Mouse (Mus musculus): Measurements from ENCODE around the gene Gm35549.
A peak's percentile ranks its signal among the peaks of the same experiment; 100 is the strongest.

The Gm35549 gene

DNA sequence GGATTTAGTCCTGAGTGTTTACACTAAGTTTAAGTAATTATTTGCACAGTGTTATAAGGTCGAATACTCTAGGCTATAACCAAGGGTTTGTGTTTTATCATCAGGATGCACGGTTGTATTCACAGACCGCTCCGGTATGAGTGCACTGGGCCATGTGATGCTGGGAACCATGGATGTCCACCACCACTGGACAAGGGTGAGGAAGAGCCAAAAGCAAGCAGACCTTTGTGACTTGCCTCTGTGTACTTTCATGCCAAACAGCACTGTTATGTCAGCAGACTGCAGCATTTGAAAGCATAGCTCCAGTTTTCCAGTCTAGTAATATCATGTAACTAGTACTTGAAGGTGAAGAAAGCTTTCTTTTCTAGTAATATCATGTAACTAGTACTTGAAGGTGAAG, 17.1 kb downstream of the Gm35549 start:
- no peak for DNase-seq (ENCODE audit: low spot score)

DNA sequence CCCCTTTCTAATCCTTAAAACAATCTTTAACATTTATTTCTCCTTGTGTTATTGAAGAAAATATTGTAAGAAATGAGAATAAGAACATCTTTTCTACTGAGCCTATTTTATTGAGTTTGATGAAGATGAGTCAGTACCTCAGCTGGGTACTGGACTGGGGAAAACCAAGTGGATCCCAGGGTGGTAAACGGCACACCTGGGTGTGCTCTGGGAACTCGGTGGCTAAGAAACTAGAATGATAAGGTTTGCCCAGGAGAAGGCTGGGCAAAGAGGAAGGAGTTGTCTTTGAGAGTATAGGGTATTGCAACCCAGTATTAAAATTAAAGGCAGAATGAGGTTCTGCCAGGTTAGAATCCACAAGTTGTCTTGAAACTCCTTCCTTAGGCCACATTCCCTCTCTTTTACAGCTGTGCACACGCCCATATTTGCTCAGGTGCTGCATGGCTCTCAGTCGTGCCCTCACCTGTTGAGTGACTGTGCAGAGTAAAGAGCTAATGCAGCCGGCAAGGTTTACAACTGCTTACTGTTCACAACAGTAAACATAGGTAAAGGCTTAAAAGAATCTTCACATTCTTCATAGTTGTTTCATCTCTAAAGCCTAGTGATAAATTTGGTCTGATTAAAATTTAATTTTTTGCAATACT, 20.3 kb downstream of the Gm35549 start:
- DNase-seq (ENCODE audit: low spot score) = no peak

DNA sequence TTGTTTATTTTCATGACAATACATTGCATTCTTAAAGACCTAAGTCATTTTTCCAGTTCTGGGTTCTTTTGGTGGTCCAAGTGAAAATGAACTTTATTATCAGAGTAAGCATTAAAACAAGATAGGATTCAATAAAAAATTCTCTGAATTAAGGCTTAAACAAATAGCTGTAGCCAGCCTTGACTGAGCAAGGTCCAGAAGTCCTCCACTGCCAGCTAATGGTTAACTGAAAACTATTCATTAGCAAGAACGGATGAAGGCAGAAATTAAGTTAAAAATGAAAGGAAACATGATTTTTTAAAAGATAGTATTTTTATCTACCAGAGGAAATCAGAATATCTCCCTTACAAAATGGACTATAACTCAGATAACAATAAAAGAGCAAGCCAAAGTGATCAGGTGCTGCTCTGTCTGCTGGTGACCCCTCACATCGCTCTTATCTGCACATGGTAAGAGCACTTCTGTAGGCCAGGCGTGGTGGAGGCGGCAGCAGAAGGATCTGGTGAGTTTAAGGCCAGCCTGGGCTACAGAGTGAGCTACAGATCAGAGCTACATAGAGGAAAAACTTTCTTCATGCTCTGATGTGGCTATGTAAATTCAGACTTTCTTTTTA, 28.5 kb downstream of the Gm35549 start:
- no peak for DNase-seq (ENCODE audit: low spot score)

DNA sequence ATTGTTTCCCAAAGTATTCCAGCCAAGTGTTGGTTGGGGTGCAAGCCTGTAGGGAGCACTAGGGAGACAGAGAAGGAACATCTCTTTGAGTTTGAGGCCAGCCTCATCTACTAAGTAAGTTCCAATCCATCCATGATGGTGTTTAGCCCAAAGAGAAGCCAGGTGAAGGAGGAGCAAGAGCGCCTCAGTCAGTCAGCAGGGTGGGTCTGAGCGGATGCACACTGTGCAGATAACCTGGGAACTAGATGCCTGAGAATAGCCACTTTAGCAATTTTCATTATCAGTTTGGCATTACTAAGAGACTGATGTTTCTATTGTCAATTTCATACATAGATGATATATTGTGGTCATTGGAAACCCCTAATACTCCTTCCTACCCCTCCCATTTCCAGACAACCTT, 29.1 kb downstream of the Gm35549 start:
- DNase-seq (ENCODE audit: low spot score) = no peak

DNA sequence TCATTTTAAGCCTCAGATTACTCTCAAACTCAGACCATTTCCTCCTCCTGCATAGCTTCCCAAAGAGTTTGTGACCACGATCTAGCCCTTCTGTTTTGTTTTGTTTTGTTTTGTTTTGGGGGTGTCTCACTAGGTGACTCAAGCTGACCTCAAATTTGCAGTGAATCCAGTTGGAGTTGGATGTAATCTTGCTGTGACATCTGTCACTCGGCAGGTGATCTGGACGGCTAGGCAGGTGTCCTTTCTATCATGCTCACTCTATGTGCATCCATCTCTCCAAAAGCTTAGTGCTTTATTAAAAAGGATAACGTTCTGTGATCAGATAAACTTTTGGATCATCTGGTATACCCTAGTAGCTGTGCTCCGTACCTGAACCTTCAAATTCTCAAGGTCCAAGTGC, 31.4 kb downstream of the Gm35549 start:
- no peak for DNase-seq (ENCODE audit: low spot score)

DNA sequence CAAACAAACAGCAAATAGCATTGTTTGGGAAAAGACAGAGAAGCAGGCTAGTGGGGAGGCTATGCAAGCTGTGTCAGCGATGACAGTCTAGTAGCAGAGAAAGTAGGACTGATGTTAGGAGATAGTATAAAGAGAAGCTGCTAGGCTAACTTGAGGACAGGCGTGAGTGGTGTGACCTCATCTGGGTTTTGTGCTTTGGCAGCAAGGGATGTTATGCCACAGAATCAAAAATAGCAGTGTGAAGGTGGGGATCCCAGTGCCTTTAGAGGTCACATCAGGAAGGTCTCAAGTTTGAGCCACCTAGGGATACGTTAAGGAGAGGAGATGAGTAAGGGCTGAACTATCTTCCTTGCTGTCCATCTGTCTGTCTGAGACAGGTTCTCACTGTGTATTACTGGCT, 33.6 kb downstream of the Gm35549 start:
- DNase-seq (ENCODE audit: low spot score) = no peak

DNA sequence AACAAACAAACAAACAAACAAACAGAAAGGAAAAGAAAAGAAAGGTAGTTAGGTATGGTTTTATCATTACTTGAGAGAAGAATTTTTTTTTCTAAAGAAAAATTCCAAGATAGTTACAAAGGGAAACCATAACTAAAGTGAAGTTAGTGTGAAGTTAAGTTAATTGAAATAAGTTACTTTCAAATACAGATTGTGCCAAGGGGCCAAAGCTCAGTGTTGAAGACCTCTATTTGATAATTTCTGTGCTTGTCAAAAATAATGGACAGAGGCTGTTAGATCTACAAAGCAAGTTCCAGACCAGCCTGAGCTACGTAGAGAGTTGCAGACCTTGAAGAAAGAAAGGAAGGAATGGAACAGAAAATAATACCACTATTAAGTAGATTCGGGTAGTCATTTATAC, 36.6 kb downstream of the Gm35549 start:
- no peak for DNase-seq (ENCODE audit: low spot score)

DNA sequence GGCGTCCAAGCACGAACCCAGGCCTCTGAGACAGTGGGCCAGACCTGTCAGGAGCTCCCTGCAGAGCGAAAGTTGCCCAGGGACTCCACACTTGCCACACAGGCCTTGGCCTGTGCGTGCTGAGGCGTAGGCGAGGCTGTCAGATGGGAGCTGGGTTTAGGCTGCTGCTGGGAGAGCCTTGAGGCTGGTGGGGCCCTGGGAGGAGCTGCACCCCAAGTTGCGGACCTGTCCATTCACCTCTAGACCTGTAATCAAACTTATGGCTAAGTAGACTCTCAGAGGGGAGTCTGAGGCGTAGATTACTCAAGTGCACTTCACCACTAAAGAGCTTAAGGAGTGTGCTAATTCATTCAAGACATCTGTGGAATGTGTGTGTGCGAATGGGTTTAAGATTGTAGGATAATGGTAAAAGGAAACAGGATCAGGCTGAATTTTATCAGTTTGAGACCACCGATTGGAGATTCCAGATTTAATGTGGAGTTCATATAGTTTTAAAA, 37.9 kb downstream of the Gm35549 start:
- DNase-seq (ENCODE audit: low spot score) = no peak

DNA sequence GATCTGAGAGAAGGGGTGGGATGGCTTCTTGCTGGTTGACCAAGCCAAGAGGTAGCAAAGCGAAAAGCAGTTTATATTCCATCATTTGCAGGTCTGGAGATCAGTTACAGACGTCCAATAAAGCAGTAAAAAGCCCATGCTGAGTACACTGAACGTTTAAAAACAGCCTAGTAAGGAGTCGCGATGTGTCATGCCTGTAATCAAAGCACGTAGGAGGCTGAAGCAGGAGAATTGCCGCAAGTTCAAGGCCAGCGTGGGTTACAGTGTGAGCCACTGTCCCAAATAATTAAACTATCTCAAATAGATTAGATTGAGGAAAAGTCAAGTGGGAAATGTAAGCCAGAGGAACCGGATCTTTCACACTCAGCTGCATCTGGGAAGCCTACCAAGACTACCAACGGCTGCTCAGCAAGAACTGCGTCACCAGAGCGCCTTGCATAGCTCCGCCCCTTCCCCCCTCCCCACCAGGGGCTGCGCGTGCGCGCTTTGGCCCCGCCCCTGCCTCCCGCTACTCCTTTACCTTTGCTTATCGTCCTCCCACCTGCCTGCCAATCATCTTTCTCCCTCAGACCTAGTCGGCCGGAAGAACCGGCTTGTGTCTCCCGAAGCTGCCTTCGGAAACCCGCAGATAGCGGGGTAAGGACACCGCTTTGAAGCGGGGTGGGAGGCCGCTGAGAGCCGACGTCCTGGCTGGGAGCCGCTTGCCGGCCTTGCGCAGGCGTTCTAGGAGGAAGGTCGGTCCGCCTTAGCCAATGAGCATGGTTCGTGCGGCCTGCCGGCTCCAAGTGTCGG, 38.6 kb downstream of the Gm35549 start, which contains the start of gene Tcaim:
TSS of gene Tcaim (plus strand) at position 487 of the 792 bp plus-strand sequence.
- peak; percentile 80 for DNase-seq (ENCODE audit: low spot score)

DNA sequence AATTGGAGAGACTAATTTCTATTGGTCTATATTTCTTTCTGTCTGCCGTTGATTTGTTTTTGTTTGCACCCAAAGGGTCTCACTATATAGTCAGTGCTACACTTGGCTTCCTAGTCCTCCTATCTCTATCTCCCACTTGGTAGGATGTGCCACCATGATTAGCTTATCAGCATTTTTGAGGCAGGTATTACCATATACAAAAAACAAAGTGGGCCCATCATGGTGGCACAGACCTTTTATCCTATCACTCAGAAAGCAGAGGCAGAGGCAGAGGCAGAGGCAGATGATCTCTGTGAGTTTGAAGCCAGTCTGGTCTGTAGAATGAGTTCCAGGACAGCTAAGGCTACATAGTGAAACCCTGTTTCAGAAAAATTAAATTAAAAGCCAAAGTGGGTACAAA, 57.3 kb downstream of the Gm35549 start:
- DNase-seq (ENCODE audit: low spot score) = no peak

DNA sequence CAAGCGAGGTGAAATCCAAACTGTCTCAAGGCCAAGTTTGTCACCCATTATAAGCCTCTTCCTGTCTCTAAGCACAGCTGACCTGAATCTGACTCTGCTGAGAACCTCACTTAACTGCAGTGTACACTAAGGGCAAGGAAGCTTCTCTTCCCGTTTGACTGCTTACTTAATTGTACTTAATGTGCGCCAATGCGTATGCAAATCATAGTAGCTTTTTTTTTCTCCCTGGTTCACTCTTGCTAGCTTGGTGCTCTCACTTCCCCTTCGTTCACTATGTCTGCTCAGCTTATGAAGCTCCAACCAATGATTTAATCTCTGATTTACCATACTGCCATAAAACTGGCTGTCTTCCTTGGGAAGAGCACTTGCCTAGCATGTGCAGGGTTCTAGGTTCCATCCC, 58.6 kb downstream of the Gm35549 start:
- DNase-seq (ENCODE audit: low spot score) = no peak
